Mouse (Mus musculus): ENCODE results near the gene Atp10b.

Atp10b gene

GRCm38 (mm10) chr11:43200089-43200488 lies 50.4 kb downstream of the Atp10b start:
- no peak for DNase-seq (ENCODE audit: low read depth)

DNA sequence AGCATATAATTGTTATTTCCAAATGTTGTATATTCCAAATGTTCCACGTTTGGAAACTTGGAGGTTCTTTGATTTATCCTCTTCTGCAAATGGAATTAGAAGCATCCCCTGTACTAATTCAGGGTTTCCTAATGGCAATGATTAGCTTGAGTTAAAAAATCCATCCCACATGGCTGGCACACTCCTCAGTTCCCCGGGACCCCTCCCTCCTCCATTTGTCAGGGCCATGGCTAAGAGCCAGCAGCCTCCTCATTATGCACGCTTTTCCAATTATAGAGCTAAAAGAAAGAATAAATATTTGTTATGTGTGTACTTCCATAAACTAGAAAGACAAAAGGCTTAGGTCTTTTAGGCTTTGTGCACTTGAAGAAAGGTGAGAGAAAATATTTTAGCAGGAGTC lies 53.9 kb downstream of the Atp10b start:
- DNase-seq (ENCODE audit: low read depth): no peak

DNA sequence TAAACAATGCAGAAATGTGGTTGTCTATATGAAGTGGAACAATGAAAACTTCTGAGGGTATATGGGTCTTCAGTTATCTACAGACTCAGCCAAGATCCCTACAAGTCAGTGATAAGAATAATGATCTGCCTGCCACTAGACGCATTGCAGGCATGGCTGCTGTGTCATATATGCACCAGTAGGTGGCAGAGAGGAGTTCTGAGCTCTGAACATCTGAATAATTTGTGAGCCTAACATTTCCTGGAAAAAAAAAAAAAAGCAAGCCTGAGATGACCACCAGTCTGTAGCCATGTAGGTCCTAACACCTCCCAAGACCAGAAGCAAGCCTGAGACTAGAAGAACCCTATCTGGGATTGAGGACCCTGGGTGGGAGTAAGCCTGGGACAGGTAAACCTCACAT lies 63.5 kb downstream of the Atp10b start:
- peak; percentile 37 for DNase-seq (ENCODE audit: low read depth)

DNA sequence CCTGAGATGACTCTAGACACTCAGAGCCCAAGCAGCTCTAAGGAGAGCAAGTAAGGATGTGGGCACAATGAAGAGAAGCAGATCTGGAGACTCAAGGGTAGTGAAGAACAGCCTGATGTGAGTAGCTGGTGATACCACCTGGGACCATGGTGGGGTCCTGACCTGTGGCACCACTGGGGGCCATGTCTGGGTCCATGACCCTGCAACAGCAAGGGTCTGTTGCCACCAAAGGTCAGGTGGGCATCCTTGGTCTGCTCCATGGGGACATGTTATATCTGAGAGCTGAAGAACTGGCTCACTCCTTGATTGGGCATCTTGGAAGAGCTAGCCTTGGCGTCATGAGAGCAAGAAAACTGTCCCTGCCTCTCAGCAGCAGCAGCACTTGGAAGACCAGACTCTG lies 64.1 kb downstream of the Atp10b start:
- DNase-seq (ENCODE audit: low read depth): no peak

DNA sequence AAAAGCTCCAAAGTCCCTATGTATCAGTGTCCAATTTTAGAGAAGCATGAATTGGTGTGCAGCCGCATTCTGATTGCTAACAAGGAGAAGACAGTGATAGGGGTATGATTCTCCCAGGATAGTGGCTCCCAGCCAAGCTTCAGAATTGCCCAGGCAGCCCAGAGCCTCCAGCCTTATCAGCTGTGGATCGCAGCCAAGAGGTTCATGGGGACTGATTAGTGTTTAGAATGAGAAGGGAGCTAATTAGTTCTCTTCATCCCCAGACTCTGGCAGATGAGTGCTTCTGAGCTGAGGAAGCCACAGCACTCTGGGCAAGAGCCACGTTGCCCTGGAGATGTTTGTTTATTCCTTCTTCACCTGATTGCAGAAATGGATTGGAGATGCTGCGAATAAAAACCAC lies 67.3 kb downstream of the Atp10b start:
- no peak for DNase-seq (ENCODE audit: low read depth)

DNA sequence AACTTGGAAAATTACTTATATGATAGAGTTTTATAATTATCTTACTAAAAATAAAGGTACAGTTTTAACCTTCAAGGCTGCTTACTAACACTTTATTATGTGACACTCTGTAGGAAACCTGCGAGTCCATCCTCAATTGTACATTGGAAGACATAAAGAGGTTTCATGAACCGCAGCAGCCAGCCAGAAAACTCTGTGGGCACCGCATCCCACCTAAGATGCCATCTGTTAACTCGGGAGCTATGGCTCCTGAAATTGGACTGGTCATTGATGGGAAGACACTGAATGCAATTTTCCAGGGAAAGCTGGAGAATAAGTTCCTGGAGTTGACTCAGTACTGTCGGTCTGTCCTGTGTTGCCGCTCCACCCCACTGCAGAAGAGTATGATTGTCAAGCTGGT lies 80.6 kb downstream of the Atp10b start:
- DNase-seq (ENCODE audit: low read depth): no peak

GRCm38 (mm10) chr11:43232073-43232472 lies 82.4 kb downstream of the Atp10b start:
- no peak for DNase-seq (ENCODE audit: low read depth)

DNA sequence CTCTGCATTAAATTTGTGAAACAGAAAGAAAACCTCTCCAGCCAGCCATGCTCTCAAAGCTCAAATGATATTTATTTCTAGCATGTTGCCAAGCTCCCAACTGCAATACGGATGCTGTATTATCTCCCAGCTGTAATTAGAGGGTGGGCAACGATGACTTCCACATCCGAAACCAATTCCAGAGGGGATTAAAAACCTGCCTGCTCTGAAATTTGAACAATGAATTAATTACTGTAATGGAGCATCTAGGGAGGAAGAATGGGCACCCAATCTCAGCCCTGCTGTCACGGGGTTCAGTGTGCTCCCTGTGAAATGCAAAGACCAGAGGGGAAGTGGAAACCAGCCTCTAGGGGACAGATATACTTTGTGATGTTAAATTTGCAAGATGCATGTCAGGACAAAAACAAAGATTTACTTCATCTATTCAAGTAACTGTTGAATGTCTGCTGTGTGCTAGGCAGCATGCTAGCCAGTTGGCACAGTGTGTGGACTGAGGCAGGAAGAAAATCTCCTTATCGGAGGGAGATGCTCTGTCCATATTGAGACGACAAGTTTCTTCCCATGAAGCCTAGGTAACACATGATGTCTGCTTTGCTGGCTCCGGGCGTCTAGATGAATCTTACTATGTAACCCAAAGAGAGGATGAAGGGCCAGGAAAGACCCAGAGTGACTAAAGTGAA lies 86.8 kb downstream of the Atp10b start:
- no peak for DNase-seq (ENCODE audit: low read depth)

- no peak for DNase-seq (ENCODE audit: low read depth)
These were observed 90.1 kb downstream of the Atp10b start for GRCm38 (mm10) chr11:43239804-43240203.

- DNase-seq (ENCODE audit: low read depth): no peak
These were observed 103.4 kb downstream of the Atp10b start for GRCm38 (mm10) chr11:43253034-43253433.

- no peak for DNase-seq (ENCODE audit: low read depth)
These were observed 105.6 kb downstream of the Atp10b start for GRCm38 (mm10) chr11:43255262-43255661.

- DNase-seq (ENCODE audit: low read depth): no peak
These were observed 107.6 kb downstream of the Atp10b start for GRCm38 (mm10) chr11:43257291-43257690.

DNA sequence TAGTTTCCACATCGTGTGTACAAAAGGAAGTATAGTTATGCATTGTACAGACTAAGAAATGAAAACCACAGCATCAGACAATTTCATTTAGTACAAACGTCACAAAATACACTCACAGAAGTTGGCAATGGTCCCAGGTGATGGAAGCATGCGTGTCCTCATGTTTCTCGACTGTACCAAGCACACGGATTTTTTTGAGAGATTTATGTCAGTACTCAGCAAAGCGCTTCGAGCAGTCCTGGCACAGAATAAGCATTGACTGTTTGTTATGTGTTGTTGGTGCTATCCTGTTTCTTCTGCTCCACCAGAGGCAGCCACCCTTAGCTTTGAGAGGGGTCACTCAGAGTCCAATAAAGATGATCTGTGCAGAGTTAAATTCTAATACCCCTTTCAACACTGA lies 108.1 kb downstream of the Atp10b start:
- peak; percentile 11 for DNase-seq (ENCODE audit: low read depth)

- peak; percentile 67 for DNase-seq (ENCODE audit: low read depth)
These were observed 114.0 kb downstream of the Atp10b start for GRCm38 (mm10) chr11:43263548-43264218.

DNA sequence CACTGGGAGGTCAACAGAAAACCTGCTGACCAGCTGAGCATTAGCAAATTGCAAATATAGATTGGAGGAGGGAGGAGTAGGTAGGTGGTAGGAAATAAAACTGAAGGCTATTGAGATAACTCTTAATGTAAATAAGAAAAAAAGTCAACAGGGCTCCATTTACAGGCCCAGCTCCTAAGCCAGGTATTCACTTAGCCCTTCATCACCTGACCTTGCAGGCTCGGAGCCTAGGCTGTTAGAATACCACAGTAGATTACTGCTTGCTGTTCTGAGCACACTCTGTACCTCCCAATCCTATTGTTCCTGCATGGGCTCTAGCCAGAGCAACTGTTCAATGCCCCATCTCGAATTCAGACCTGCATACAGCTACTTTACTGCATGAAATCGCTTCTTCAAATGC lies 117.8 kb downstream of the Atp10b start:
- no peak for DNase-seq (ENCODE audit: low read depth)

- no peak for DNase-seq (ENCODE audit: low read depth)
These were observed 120.0 kb downstream of the Atp10b start for GRCm38 (mm10) chr11:43269503-43270255.

- DNase-seq (ENCODE audit: low read depth): no peak
These were observed 120.7 kb downstream of the Atp10b start for GRCm38 (mm10) chr11:43270256-43270806.

GRCm38 (mm10) chr11:43273896-43274295 lies 124.2 kb downstream of the Atp10b start:
- DNase-seq (ENCODE audit: low read depth): no peak

GRCm38 (mm10) chr11:43297584-43297983 lies 147.9 kb downstream of the Atp10b start:
- no peak for DNase-seq (ENCODE audit: low read depth)

GRCm38 (mm10) chr11:43311000-43311399 lies 161.3 kb downstream of the Atp10b start:
- DNase-seq (ENCODE audit: low read depth): no peak
